Mouse (Mus musculus) thymus, postnatal 14 days (tissue): ENCODE data around the gene Phactr3.
A peak's percentile ranks its signal among the peaks of the same experiment; 100 is the strongest.

Experiments
- DNase-seq: peaks from one replicate; pipeline ENCODE4 v3.0.0; 2021

Gene Phactr3

DNA sequence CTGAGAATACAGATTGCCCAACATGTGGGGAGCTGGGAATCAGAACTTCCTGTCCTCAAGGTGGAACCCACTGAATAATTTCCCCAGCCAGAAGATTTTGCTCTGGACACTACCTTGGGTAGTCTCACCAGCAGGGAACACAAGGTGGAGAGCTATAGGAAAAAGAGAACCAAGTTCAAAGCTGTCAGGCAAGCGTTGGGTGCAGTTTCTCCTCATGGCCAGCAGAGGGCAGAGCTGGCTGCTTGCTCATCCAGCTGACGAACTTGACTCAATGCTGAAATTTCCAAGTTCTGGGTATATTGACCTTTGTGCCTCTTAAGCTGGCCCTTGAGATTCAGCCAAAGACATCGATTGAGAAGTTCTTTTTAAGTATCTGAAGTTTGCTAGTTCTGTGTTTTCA, 18.7 kb downstream of the Phactr3 start:
- peak; percentile 29 for DNase-seq

DNA sequence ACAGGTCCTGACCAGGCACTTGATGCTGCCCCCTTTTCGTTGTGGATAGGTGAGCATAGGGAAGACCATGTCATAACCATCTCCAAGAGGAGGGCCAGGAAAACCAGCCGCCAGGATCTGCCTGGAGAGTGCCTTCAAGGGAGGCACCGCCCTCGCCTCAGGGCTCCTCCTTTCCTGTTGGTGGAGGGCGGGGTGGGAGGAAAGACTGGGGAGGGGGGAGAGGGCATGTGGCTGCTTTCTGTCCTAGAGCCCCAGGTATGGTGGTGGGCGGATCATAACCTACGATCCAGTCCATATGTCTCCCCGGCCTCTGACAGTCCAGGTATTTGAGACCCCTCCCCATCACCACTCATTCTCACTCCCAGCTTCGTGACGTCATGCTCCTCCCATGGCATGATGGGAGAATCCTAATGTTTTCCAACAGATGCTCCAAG, 22.7 kb downstream of the Phactr3 start:
- no peak for DNase-seq

DNA sequence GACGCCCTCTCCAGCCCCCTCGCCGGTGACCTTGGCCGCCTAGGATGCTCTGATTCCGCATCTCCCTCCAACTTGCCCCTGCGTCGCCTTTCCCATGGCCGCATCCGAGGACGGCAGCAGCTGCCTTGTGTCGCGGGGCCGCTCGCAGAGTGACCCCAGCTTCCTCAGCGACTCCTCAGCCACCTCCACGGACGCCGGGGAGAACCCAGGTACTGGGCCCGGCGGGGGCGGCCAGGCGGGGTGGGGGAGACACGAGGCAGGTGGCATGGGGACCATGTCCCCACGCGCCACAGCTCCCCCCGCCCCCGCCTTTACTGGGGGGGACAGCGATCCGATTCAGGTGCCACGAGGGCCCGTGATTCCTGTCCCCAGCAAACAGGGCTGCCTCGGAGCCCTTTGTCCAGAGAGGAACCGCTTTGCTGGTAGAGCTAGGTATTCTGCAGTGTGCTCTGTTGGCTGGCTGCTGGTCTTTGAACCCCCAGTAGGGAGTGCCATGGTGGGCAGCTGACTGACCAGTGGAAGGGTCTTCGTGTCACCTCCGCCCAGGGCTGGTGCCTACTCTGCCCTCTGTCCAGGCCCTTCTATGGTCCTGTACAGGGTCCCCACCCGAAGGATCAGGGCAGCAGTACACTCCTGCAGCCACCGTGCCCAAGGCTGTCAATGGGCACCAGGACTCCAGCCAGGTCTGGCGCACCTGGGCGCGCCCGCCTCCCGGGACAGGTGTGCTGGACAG, 23.7 kb downstream of the Phactr3 start:
- DNase-seq, result no peak

DNA sequence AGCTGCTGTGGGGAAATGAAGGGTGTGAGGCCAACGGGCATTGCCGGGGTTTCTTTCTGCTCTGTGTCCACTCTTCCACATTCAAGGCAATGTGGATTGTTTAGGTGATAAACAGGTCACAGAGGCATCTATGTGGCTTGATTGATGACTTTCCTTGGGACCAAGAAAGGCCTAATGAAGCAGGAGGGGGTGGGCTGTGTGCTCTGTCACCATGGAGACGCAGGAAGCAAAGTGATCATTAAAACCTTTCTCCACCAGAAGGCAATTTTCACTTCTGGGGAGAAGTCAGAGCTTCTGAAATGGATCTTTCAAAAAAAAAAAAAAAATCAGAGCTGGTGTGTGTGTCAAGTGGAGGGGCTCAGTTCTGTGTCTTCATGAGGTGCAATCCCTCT, 24.2 kb downstream of the Phactr3 start:
- no peak for DNase-seq

DNA sequence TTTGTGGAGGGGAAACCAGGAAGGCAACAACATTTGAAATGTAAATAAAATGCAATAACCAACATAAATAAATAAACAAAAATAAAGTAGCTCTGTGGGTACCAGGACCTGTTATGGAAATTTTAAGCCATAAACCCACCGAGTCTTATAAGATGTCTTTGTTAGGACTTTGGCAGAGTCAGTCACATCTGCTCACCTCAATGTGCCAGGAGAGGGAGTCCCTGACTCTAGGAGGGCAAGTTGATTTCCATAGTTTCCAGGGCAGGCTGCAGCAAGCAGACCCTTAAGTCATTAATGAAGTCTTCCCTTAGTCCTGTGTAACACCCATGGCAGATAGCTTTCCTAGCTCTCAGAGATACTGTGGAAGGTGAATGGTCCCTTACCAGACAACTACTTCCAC, 25.1 kb downstream of the Phactr3 start:
- no peak for DNase-seq

DNA sequence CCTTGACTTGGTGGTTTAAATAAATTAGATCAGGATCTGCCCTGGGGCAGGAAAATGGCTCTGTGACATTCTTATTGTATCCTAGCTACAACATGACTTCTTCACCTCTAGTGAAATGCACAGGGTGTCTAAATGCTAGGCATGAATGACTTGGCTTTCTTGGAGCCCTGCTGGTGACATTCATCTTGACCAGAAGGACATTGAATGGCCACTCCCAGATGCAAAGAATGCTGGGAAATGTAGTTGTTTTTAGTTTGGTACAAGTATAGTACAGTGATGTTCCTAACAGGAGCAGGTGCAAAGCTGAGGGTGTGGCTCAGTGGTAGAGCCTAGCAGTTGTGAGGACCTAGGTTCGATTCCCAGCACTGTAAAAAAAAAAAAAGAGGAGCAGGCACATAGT, 30.5 kb downstream of the Phactr3 start:
- DNase-seq, result no peak

DNA sequence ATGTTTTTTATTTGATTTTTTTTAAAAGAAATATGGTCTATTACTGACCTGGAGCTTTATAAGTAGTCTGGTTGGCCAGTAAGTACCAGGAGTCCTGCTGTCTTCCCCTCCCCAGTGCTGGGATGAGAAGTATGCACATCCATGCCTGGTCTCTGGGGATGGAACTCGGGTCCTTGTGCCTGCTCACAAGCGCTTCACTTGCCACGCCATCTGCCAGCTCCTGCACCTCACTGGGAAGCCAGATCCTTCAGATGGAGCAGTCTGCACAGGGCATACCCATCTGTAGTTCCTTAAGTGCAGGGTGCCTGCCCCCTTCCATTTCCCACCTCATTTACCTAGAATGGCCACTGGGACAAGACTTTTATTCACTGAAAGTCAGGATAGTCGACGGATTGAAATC, 31.9 kb downstream of the Phactr3 start:
- DNase-seq, result no peak

DNA sequence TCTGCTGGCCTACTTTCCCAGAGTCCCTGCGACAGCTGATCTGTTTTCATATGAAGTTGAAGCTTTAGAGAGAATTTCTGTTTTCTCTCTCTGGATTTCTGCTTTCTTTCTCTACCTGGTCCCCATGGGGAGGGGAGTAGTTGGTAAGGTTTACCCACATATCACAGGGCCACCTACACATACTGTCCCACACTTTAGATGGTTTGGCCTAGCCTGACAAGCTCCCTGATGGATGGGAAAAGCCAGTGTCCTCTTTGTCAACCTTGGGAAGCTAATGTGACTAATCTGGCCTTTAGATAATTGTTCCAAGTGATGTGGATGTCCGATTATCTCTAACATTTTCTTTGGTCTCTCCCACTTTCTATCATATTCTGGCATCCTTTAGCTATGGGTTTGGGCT, 34.8 kb downstream of the Phactr3 start:
- DNase-seq, result no peak

DNA sequence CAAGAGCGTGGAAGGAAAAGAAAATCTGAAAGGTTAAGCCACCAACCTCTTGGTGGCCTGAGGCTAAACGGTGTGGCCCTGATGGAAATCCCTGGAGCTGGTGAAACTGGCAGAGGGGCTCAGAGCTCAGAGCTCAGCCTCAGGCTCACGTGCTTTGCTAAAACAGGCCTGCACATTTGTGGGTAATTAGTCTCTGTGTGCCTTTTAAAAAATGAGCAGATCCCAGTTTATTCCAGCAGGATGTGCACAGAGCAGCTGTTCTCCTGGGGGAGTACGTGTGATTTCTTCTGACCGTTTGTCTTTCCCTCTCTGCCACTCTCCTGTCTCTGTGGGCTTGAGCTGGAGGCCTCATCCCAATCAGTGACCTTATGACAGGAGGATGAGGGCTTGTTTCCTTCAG, 35.4 kb downstream of the Phactr3 start:
- DNase-seq, result no peak

DNA sequence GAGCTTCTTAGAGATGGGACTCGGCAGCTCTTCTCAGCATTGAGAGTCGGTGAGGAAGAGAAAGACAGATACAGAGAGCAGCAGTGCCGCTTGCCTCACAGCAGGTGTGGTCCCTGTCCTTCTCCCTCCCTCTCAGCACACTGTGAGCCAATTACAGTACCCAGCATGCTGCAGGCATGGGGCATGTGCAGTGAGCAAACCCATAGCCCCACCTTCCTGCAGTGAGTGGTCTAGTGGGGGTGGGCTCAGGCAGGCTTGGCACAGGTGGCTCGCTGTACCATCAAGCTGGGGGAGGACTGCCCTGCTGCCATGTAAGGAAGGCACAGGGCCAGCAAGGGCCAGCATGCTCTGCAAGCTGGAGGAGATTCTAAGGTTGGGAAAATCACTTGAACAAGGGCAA, 35.8 kb downstream of the Phactr3 start:
- DNase-seq, result no peak

DNA sequence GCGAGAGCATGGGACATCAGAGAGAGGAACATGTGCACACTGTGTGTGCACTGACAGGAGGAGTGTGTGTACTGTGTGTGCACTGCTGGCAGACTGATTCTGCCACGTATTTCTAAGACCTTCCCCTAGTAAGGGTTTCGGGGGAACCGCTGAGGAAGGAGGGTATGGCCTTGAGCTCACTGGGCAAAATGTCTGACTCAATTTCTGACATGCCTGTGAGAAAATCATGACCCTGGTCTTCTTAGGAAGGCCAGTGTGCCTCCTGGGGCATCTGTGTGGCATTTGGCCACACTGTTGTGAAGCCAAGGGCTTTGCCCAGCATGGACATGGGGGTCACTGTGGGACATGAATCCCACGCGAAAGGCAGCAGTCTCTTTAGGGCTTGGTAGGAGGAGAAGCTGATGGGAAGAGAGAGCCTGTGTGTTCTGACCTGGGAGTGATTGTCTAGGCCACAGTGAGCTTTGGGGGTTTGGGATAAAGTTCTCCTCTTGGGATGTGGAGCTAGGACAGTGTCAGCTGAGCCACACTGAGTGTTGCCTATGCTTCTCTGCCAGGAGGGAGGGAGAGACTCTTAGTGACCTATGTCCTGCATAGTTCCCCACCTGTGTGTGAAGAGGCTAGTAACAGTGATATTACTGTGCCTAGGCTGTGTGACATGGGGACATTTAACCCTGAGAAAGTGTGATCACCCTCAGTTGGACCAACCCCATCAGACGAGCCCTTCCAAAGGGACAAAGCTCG, 36.6 kb downstream of the Phactr3 start:
- DNase-seq, result no peak

DNA sequence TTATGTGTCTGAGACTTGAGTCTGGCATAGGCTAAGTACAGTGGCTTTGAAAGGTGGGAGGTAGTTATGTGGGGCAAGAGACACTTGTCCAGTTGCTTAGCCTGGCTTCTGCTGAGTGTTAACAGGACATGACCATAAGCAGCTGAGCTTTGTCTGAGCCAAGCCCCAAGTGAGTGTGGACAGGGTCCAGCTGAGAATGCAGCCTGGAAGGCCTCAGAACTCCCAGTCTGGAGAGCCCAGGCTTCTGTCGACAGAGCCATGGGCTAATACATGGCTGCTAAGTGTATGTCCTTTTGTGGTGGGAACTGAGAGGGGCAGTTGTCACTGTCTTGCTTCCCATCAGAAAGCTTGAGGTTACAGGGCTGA, 37.1 kb downstream of the Phactr3 start:
- DNase-seq, result no peak

DNA sequence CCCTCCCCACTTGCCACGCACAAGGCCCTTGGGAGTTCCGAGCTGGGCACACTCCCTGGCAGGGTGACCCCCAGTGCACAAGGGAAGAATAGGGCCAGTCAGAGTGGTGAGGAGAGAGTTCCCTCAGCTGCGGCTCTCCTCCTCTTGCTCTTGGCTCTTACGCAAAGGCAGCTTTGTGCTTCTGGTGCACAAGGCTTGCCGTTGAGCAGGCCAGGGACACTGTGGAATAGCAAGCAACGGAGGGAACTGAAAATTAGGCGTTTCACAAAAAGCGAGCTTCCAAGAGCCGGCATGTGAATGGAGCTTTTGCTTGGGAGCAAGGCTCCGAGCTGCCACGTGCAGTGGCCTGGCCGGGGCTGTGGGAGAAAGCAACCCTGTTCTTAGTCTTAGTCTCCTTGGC, 40.2 kb downstream of the Phactr3 start:
- DNase-seq, result no peak

DNA sequence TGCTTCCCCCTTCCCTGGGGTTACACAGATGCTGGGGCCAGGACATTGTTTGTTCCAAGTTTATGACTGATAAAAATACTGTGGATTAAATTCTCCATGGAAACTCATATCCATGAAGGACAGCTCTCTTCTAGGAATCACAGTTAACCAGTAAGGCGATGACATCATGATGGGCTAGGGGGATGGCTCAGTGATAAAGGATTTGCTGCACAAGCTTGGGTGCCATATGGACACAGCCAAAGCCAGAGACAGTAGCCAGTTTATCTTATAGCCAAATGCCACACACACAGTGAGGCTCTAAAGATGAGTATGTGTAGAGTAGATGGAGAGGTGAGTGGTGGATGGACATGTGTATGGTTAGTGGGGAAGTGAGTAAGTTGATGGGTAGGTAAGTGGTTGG, 45.2 kb downstream of the Phactr3 start:
- DNase-seq, result no peak

DNA sequence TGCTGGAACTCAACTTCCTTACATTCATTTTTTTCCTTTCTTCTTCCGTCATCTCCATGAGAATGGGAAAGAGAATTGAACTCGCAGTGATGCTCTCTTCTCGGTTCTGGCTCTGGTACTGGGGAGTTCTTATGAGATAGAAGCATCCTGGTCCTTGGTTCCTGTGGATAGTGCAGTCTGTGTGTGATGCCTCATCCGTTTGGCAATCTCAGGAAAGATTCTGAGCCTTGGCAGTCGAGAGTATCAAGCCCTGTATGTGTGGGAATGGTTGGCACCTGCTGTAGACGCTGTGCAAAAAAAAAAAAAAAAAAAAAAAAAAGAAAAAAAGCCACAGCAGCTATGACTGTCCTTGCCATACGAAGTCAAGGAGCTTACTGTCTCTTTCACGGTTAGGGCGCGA, 47.2 kb downstream of the Phactr3 start:
- no peak for DNase-seq

DNA sequence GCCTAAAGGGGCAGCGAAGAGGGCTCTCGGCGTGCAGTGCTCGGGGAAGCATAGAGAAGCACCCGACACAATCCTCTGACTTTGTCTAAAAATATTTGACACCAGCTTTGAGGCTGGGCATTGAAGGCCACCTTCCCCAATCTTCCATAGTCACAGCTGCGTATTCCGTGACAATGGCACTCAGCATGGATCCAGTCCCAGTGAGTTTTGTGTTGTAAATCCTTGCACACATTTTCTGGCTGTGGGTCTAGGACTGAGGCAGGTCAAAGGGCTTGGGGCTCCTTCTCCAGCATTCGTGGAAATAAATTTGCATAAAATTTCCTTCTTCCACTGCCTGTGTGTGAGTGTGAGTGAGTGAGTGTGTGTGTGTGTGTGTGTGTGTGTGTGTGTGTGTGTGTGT, 51.2 kb downstream of the Phactr3 start:
- no peak for DNase-seq

DNA sequence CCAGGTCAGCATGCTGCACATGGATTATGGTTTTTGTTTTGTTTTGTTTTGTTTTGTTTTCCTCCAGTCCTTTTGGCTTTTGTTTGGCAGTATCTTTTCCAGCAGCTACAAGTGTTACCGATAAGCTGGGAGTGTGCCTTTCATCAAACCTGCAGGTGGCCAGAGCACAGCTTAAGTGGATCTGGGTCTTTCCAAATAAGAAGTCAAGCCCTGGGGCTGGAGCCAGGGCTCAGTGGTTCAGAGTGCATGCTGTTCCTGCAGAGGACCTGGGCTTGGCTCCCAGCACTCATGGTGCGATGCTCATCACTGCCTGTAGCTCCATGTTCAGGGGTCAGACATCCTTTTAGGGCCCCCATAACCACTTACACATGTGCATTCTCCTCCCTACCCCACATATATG, 55.2 kb downstream of the Phactr3 start:
- DNase-seq, result no peak

DNA sequence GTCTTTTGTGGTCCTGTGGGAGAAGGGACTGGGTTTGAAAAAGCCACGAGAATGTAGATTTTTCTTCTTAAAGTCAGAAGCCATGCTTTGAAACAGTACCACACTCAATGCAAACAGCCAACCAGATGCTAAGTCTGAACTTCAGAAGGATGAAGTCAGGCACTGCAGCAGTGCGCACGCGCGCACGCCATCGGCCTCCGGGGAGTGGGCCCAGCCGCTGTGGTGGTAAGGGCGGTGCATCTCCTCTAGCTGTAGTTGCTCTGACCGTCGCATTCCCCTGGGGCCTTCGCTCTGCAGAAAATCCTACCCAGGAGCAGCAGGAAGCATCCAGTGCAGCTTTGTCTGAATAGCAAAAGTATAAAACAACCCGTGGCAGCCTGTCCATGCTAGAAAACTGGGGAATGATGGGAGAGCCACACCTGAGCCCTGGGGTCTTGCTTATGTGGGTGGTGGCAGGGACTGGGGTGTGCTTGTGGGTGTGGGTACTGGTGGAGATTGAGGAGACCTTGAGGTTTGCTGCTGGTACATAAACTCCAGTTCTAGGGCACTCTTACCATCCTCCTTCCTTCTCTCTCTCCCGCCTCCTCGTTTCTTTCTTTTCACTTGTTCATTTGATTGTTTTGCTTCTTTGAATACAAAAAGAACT, 56.6 kb downstream of the Phactr3 start:
- DNase-seq, result no peak

DNA sequence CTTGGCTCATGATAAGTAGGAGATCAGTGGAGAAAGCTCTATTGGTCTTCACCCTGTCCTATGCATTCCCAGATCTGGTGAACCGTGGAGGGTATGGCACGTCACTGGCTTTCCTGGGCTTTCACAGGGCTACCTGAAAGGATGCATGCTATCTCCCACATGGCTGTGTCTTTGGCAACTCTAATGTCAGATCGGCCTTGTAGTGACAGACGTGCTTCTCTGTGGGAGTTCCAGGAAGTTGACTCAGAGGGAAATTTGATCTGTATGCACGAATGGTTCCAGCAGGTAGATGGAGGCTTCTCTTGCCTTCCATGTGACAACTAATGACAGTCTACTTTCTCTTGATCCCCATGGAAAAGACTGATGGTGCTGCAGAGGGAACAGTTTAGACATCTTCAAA, 65.5 kb downstream of the Phactr3 start:
- DNase-seq, result no peak

DNA sequence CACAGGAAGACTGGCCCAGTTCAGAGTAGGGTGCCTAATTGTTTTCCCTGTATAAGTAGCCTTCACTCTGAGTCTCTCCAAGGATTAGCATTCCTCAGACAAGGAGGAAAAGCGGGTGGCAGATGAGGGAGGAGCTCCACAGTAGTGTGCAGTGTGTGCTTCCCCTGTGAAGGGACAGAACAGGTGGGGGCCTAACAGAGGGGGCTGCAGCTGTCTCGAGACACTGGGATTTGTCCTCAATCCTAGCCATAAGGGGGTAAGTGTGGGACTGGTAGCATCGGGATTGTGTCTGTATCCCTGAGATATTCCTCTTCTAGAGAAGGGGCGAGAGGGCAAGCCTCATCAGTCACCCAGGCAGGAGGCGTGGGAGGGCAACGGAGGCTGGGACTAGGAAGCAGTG, 66.1 kb downstream of the Phactr3 start:
- DNase-seq, result no peak

DNA sequence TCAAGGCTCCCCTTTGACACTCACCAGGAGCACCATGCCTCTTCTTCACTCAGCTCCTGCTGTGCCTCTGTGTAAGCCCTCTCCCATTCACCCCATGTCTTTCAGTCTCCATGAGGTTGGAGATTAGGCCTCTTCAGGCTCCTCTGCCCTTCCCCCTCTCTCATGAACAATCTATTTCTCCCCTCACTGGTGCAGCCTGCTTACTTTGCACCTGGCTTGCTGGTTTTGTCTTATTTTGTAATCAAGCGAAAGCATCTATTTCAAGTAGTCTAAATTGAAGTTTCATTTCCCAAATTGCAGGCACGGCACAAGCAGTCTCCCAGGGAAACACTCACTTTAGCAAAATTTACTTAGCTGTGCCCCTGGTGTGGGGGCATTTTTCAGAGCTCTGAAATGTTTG, 70.2 kb downstream of the Phactr3 start:
- DNase-seq, result no peak

DNA sequence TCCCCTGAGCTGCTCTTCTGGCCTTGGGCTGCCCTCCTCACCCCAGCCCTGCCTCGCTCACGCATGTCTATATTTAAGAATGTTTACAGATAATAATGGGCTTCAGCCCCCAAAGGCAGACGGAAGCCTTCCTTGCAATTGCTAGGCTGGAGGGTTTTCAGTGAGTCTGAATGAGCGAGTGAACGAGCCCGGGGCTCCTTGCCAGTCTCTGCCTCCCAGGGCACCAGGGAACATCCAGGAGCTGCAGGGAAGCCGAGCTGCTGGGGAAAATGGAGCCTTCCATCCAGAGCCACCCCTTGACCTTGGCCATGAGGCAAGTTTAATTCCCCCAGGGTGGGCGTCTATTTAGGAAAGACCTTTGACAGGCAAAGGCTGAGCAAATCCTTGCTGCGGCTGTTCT, 74.1 kb downstream of the Phactr3 start:
- no peak for DNase-seq

DNA sequence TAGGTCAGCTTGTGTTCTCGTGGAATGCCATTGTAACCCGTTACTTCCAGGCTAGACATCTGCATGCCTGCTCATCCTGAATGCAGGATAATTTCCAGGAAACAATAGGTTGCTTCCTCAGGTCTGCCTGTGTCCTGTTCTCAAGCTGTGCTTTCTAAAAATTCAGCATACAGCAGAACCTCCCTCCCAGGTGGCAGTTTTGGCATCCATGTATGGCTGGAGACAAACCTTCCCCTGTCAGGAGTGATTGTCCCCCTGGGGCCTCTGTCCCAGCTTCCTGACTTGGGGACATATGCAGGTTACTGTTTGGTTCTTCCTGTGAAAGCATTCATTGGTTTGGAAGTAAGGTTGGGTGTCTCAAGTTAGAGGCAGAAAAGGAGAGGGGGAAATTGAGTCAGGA, 74.7 kb downstream of the Phactr3 start:
- no peak for DNase-seq

DNA sequence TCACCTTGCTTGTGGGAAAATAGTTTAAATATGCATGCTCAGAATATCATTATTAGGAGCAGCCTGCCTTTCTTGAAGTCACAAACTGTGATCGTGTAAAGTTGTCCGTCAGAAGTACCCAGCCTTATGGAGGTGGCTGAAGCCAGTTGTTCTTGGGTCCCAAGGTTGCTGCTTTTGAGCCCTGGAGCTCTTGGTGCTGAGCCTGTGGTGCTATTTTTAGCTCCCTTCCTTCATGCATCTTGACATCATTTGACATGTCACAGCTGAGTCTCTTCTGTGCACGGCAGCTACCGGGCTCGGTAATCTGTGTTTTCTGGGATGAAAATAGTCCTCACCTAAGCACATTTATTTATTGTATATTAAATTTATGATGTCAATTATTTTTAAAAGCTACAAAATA, 76.1 kb downstream of the Phactr3 start:
- no peak for DNase-seq
